Mouse (Mus musculus) heart, embryonic 15.5 days (tissue): Measurements from ENCODE around the gene Txnip. TPM values are rescaled to one million over a fixed set of nuclear protein-coding genes. Genes with fewer than 3 reads are reported as not detected.

ENCODE experiments used
- ATAC-seq: fragments of 200-750 bp; cut with Nextera tagmentation; replicated peaks from 2 replicates; pipeline ENCODE4 v1.8.0; 2017; ENCODE audit warnings: low read depth, moderate TSS enrichment; ENCODE audit not compliant: insufficient number of reproducible peaks, insufficient read depth, low FRiP score
- H3K27ac ChIP-seq: fragments of 300-500 bp; sonication (generic); 2 replicates; pipeline ENCODE4 v1.5.1; 2015; ENCODE audit warnings: mild to moderate bottlenecking, inconsistent platforms
- H3K27me3 ChIP-seq: fragments of 300-500 bp; sonication (generic); 2 replicates; pipeline ENCODE4 v1.6.1; 2015; ENCODE audit warnings: inconsistent platforms
- H3K36me3 ChIP-seq: fragments of 300-500 bp; sonication (generic); 2 replicates; pipeline ENCODE4 v1.6.1; 2015; ENCODE audit warnings: mild to moderate bottlenecking, inconsistent platforms
- H3K4me1 ChIP-seq: fragments of 300-500 bp; sonication (generic); replicated peaks from 2 replicates; pipeline ENCODE4 v1.6.1; 2015; ENCODE audit warnings: inconsistent platforms
- H3K4me2 ChIP-seq: fragments of 300-500 bp; sonication (generic); 2 replicates; pipeline ENCODE4 v1.6.1; 2015; ENCODE audit warnings: inconsistent platforms, mild to moderate bottlenecking, moderate library complexity
- H3K4me3 ChIP-seq: fragments of 300-500 bp; sonication (generic); 2 replicates; pipeline ENCODE4 v1.5.1; 2015; ENCODE audit warnings: mild to moderate bottlenecking, inconsistent platforms
- H3K9ac ChIP-seq: fragments of 300-500 bp; sonication (generic); 2 replicates; pipeline ENCODE4 v1.6.1; 2015; ENCODE audit warnings: mild to moderate bottlenecking, inconsistent platforms
- H3K9me3 ChIP-seq: fragments of 300-500 bp; sonication (generic); replicated peaks from 2 replicates; pipeline ENCODE4 v1.6.1; 2016; ENCODE audit warnings: inconsistent platforms
- WGBS: fragments of 180-500 bp; shearing (Covaris S2); methylation state at CpG from one replicate; pipeline ENCODE4 v1.1.7; 2015; ENCODE audit warnings: mixed read lengths; 5-methylcytosine and 5-hydroxymethylcytosine counted together
- polyA plus RNA-seq: library from polyadenylated mRNA; unstranded; fragments of >200 nt; fragmentation: Nextera tagmentation; extraction: Ambion mirVana; gene quantifications from 2 replicates; pipeline ENCODE4 v1.2.1, GENCODE M21; 2015

Gene Txnip
- polyA plus RNA-seq, 1 experiment from 2014 or later: 208 TPM

DNA sequence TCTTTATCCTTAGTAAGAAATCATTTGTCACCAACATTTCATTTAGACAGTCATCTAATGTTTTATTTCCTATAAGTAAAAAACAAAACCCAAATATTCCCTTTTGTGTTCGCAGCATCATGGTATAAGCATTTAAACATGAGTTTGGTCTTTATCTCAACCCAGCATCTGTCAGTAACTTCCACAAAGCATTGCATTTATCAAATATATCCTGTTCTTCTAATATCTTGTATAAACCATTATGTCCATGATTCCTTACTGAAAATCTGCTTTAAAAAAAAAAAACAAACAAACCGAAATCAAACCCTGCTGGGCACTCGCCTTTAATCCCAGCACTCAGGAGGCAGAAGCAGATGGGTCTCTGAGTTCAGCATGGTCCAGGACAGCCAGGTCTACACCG is 48.9 kb downstream of the Txnip start:
- WGBS: 87% methylated on average over 4 of the region's 4 CpGs

More for the DNA sequence above, 48.9 kb downstream of the Txnip start:
- H3K4me3 ChIP-seq: no peak overlapping the region
- no peaks in the 10 kb centered on the region for H3K27me3 ChIP-seq
- no peaks in the 10 kb centered on the region for H3K9me3 ChIP-seq
- no peak overlapping the region for H3K4me2 ChIP-seq
- H3K36me3 ChIP-seq: no peaks in the 10 kb centered on the region
- no peak for ATAC-seq
- peaks cover 43% of the 10 kb centered on the region for H3K4me1 ChIP-seq
- H3K27ac ChIP-seq: no peak overlapping the region
- no peak overlapping the region for H3K9ac ChIP-seq

Other genes starting within 250 kb of the Txnip start
- 0.53 and 1.0 TPM in 2 replicates for gene BC107364, start 105.7 kb upstream of the Txnip start, polyA plus RNA-seq
- gene Hfe2, start 32.8 kb upstream of the Txnip start, polyA plus RNA-seq: 7.9 and 8.0 TPM in 2 replicates
- gene Gm16253, start 19.0 kb downstream of the Txnip start, polyA plus RNA-seq: 1.3 and 1.6 TPM in 2 replicates
- gene Polr3gl, start 36.2 kb downstream of the Txnip start, polyA plus RNA-seq: 34.8 and 38.3 TPM in 2 replicates
- gene Ankrd34a, start 38.7 kb downstream of the Txnip start, polyA plus RNA-seq: 6.7 TPM in 2 replicates
- gene Lix1l, start 43.2 kb downstream of the Txnip start, polyA plus RNA-seq: 5.3 and 5.5 TPM in 2 replicates
- gene Rbm8a, start 72.0 kb downstream of the Txnip start, polyA plus RNA-seq: 73.9 and 78.7 TPM in 2 replicates
- gene Pex11b, start 77.4 kb downstream of the Txnip start, polyA plus RNA-seq: 35.5 and 37.6 TPM in 2 replicates
- gene Gm42957, start 77.5 kb downstream of the Txnip start, polyA plus RNA-seq: 0.10 and 0.15 TPM in 2 replicates
- 1.00 and 1.2 TPM in 2 replicates for gene Itga10, start 87.6 kb downstream of the Txnip start, polyA plus RNA-seq
- 0.31 and 0.56 TPM in 2 replicates for gene Ankrd35, start 112.2 kb downstream of the Txnip start, polyA plus RNA-seq
- 33.2 and 43.7 TPM in 2 replicates for gene Pias3, start 138.4 kb downstream of the Txnip start, polyA plus RNA-seq
- gene Nudt17, start 150.6 kb downstream of the Txnip start, polyA plus RNA-seq: 6.6 and 7.0 TPM in 2 replicates
- gene Polr3c, start 169.7 kb downstream of the Txnip start, polyA plus RNA-seq: 23.6 and 28.6 TPM in 2 replicates
- 33.4 and 40.5 TPM in 2 replicates for gene Rnf115, start 169.7 kb downstream of the Txnip start, polyA plus RNA-seq